Mouse (Mus musculus) heart, adult 2 months (tissue): ENCODE data around the gene Prss35.

Experiments used
- CTCF ChIP-seq: fragments of 200-600 bp; IDR thresholded peaks from 2 replicates; pipeline ENCODE4 v1.8.1; 2022; ENCODE audit warnings: antibody characterized with exemption, mild to moderate bottlenecking, moderate library complexity
- EP300 ChIP-seq: fragments of 200-500 bp; IDR thresholded peaks from 2 replicates; pipeline ENCODE4 v1.6.1; 2011; ENCODE audit warnings: low read depth, low read length, control low read depth; ENCODE audit not compliant: insufficient read depth
- POLR2A ChIP-seq: fragments of 200-500 bp; IDR thresholded peaks from 2 replicates; pipeline ENCODE4 v1.6.1; 2011; ENCODE audit warnings: mild to moderate bottlenecking, low read depth, low read length, control low read depth; ENCODE audit not compliant: insufficient read depth

DNA sequence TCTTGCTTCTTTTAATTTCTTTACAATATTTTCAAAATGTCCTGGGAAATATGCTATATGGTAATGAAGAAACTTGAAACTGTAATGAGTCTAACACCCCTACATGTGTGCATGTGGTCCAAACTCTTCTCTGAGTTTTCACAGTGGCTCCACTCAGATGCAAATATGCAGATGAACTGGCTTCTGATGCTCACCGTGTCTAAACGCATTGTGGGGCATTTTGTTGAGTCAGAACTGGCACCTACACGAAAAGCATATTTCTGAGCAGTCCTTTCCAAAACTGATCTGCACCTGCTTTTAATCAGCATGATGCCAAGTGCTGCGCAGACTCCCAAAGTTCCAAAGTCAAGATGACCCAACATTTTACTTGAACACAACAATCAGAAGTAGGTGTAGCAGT lies 54.1 kb downstream of the Prss35 start:
- TF ChIP-seq EP300 (no peak), CTCF (no peak), POLR2A (no peak)
